Mouse (Mus musculus): ENCODE data around the gene Cuedc2.
A peak's percentile ranks its signal among the peaks of the same experiment; 100 is the strongest.

The Cuedc2 gene

DNA sequence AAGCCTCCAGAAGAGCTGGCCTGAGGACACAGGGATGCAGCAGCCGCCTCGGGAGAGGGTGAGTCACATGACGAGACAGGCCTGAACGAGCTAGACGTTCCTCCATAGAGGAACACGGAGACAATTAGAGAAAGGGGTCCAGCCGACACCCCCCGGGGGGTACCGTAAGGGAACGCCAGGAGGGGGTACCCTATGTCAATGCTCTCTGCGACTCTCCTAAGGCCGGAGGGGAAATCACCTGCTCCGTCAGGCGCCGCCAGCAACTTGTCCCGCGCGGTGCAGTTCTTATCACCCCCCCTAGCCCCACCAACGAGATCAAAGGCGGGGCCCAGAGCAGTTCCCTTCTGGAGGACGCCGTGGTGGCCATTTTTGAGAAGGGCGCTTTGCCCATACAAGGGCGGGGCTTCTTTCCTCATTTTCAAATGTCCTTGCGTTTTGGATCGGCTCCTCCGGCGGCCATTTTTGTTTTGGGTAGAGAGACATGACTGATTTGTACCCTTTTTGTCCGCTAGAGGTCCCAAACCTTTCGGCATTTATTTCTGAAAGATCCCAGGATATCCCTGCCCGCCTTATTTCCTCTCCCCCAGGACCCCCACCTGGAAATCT lies at the start of gene Cuedc2:
Gene Cuedc2, minus strand, starts transcription at position 372 of the 606 bp plus-strand sequence.
- peak; percentile 99 for DNase-seq (ENCODE audit: low read depth, low spot score)

- no peak for DNase-seq (ENCODE audit: low read depth, low spot score)
Observed at GRCm38 (mm10) chr19:46382275-46382674, 43.8 kb upstream of the Cuedc2 start.

GRCm38 (mm10) chr19:46375891-46376290 lies 37.4 kb upstream of the Cuedc2 start:
- peak; percentile 45 for DNase-seq (ENCODE audit: low read depth, low spot score)

- DNase-seq (ENCODE audit: low read depth, low spot score), result peak; percentile 40
Observed at GRCm38 (mm10) chr19:46375489-46375888, 37.0 kb upstream of the Cuedc2 start.

DNA sequence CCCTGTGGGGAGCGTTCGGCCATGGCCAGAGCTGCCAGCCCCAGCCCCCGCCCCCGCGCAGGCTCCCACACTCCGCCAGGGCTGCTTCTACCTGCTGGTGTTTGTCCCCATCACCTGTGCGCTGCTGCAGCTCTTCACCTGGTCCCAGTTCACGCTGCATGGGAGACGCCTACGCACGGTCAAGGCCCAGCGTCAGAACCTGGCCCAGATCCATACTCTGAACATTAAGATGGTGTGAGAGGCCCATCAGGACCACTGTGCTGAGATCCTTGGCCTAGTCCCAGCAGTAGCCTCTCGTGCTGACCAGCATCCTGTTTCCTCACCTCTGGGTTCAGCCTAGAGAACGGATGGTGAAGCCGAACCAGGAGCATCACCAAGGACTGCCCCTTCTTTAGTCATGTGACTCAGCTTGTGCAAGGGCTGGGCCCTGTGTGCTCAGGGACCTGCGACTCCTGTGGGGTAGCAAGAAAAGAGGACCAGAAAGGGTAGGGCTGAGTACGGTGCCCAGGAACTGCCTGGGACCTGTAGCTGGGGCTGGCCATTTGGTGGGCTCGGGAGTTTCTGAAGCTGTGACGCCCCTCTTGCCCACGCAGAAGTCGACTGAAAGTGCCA lies 36.1 kb upstream of the Cuedc2 start:
- peak; percentile 50 for DNase-seq (ENCODE audit: low read depth, low spot score)

- peak; percentile 85 for DNase-seq (ENCODE audit: low read depth, low spot score)
Observed at GRCm38 (mm10) chr19:46369204-46369603, 30.7 kb upstream of the Cuedc2 start.

DNA sequence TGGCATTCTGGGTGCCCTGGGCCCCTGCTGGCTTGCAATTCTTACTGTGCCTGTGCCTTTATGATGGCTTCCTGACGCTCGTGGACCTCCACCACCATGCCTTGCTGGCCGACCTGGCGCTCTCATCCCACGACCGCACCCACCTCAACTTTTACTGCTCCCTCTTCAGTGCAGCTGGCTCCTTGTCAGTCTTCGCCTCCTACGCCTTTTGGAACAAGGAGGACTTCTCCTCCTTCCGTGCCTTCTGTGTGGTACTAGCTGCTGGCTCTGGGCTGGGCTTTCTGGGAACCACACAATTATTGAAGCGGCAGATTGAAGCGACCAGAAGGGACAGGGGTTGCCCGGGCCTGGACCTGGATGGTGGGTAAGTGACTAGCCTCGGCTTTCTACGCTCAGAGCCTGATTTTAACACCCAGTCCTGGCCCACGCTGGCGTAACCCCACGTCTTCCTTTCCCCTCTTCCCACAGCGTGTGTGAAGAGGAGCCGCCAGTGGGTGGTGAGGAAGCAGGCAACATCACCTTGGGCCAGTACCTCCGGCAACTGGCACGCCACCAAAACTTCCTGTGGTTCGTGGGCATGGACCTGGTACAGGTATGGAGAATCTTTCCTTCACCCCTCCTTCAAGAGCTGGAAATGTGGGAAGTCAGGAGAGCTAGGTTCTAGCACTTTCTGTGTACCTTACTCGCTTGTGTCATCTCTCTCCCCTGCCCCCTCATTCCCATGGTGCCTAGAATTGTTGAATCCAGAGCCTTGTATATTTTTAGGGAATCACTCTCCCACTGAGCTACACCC lies 29.5 kb upstream of the Cuedc2 start:
- DNase-seq (ENCODE audit: low read depth, low spot score), result peak; percentile 83

DNA sequence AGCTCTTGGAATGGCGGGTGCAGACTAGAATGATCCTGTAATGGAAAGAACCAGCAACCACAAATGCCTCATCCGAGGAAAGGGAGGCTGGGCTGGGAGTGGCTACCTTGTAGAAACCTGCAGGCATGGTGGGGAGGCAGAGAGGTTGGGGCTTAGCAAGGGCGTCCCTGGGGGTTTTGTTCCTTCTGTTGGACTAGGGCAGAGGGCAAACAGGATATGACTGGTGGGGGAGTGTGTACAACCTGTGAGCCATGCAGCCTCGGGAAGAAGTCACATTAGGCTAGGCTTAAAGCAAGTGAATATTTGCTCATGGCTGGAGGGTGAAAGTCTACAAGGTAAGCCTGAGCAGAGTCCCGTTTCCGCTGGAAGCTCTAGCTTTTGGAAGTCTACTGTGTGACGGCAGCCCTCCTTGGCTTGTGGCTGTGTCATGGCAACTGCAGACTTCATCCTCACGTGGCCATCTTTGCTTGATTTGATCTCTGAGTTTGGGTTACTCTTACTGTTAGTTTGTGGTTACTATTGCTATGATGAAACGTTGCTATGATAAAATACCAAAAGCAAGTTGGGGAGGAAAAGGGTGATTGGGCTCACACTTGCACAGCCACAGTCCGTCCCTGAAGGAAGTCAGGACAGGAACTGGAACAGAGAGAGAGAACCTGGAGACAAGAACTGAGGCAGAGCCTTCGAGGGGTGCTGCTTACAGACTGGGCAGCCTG lies 24.9 kb upstream of the Cuedc2 start:
- DNase-seq (ENCODE audit: low read depth, low spot score), result no peak

GRCm38 (mm10) chr19:46362104-46362503 lies 23.6 kb upstream of the Cuedc2 start:
- DNase-seq (ENCODE audit: low read depth, low spot score), result no peak

- no peak for DNase-seq (ENCODE audit: low read depth, low spot score)
Observed at GRCm38 (mm10) chr19:46358381-46358780, 19.9 kb upstream of the Cuedc2 start.

DNA sequence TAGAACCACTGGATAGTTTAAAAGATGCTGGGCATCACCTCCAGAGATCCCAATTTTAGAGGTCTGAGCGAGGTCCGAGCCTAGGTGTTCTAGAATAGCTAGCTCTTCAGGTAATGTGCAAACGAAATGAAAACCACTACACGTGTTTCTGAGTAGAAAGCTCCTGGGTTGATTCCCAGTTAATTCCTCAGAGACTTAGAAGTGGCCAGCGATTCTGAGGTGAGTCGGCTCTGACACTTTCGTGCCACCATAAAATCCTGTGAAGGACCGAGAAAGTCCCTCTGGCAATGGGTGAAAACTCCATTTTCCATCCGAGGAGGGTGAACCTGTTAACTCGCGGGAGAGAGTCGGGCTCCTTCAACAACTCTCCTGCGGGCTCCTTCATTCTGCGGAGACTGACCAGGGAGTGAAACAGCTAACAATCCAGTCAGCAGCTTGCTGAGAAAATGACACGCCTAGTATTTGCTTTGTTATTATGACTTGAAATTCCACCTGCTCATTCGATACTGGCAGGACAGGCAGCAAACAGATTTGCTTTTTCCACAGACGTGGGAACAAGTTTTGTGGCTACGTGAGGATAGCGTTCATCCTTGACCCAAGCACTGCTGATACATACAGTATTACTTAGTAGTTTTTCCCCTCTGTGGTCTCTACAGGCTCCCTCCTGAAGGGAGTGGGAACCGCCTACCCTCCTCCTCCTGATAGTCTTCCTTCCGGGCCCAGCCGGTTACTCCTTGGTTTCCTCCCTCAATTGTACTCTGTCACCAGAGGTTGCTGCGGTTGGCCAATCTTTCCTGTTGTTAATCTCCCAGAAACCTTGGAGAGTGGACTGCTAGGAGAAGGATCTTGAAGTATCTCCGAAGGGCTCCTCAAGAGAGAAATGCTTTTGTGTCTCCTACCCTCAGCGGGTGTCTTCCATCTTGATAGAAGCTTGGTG lies 19.1 kb upstream of the Cuedc2 start:
- DNase-seq (ENCODE audit: low read depth, low spot score), result no peak

DNA sequence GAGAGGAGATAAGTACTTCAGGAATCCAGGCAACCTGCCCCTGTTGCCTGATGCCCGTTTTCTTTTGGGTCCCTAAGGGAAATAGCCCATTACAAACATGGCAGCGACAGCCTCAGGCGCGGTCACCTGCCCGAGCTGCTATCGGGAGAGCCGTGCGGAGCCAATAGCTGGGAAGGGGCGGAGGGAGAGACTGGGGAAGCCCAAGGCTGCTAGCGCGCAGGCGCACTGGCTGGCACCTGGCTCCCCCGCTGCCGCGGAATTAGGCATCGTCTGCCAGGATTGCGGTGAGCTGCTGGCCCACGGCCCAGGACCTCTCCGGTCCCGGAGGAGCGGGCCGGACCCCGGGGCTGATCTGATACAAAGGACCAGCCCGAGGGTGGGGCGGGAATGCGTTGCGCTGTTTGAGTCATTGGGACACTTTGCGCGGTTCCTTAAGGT lies 18.2 kb upstream of the Cuedc2 start:
- DNase-seq (ENCODE audit: low read depth, low spot score), result peak; percentile 98

DNA sequence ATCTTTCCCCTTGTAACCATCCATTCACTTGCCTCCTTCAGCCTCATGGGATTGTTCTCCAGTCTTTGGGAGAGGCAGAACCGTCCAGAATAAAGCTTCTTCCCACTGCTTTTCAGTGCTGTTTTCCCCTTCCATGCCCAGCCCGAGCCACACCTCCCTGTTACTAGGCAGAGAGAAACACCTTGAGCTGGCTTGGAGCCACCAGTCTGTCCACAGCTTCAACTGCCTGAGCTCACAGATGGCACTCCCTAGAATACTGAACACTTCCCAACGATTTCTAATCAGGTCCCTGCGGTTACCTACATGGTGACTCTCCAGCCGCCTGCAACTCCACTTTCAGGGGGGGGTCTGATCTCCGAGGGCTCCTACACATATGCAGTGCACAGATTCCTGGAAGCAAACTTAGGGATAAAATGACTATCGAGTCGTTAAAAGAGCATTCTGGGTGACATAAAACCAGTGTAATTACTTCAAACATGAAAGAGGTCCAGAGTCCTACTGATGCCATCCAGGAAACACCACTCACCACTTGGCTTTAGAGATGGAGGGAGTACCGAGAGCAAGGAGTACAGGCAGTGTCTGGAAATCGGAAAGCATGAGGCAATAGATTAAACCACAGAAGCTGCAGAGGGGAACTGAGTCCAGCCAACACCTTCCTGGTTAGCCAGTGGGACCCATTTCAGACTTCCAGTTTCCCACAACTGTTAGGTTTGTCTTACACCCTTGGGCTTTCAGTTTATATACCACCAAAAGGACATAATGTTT lies 11.8 kb upstream of the Cuedc2 start, which contains the start of gene 2310034G01Rik:
Gene 2310034G01Rik, minus strand, starts transcription at position 135 of the 765 bp plus-strand sequence.
- peak; percentile 60 for DNase-seq (ENCODE audit: low read depth, low spot score)

GRCm38 (mm10) chr19:46349550-46349949 lies 11.0 kb upstream of the Cuedc2 start:
- no peak for DNase-seq (ENCODE audit: low read depth, low spot score)

- peak; percentile 99 for DNase-seq (ENCODE audit: low read depth, low spot score)
Observed at GRCm38 (mm10) chr19:46348761-46349458, 10.4 kb upstream of the Cuedc2 start.

GRCm38 (mm10) chr19:46347936-46348668 lies 9.6 kb upstream of the Cuedc2 start:
- DNase-seq (ENCODE audit: low read depth, low spot score), result peak; percentile 42

DNA sequence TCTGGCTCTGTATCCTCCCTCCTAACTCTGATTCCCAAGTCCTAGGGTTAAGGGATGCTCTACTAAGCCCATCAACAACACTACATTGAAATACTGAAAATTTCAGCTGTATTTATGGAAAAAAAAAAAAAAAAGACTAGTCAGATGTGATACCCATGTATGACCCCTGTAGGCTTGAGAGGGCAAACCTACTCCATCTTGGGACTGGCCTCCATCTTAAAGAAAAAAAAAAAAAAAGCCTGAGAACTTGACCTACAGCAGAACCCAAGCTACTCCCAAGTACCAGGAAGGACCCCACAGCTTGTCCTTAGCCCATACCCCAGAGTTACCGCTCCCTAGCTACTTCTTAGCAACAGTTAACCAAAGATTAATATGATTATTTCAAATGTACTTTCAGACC lies 8.6 kb upstream of the Cuedc2 start:
- DNase-seq (ENCODE audit: low read depth, low spot score), result no peak

- no peak for DNase-seq (ENCODE audit: low read depth, low spot score)
Observed at GRCm38 (mm10) chr19:46344710-46345419, 6.4 kb upstream of the Cuedc2 start.

Data from brain, adult 2 months (tissue).